Mouse (Mus musculus): ENCODE data around the gene Stard10.

DNA sequence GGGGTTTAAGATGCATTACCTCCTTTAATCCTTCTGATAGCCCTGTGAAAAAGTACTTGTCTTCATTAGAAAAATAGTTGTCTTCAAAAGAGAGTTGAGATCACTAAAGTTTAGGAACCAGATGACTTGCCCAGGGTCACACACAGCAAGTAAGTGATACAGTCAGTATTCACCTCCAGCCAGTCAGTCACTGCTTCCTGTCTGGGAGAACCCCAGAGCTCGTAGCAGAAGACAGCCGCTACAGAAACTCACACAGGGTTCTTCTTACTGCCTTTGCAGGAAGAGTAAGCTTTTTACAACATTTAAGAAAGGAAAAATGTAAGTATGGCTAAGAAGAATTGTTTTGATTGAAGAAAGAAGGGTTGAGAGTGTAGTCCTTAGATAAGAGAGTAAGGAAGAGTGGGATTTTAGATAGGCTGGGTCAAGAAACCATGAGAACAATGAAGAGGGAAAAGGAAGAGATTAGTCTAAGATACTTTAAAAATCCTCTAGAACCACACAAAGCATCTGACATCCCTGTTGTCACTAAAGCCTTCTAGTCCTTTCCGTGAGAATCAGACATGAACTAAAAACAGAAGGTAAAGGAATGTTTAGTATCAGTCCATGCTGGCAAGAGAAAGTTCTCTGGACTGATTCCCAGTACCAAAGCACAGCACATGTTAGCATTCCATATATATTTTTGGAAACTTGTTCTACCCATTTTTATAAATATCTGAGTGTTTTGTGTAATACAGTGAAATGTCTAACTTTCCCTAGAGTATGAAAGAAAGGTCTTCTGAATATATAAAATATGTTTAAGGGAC lies 49.2 kb upstream of the Stard10 start:
- TF ChIP-seq POLR2A (IDR thresholded peaks at IDR 0.05; ENCODE audit: control insufficient read depth, low read depth, low read length) (no peak), CTCF (IDR thresholded peaks at IDR 0.05; ENCODE audit: control insufficient read depth, insufficient read depth, insufficient replicate concordance, low read depth, low read length) (no peak)
